Mouse (Mus musculus): ENCODE measurements around the gene Eef1akmt1.

Eef1akmt1 gene

DNA sequence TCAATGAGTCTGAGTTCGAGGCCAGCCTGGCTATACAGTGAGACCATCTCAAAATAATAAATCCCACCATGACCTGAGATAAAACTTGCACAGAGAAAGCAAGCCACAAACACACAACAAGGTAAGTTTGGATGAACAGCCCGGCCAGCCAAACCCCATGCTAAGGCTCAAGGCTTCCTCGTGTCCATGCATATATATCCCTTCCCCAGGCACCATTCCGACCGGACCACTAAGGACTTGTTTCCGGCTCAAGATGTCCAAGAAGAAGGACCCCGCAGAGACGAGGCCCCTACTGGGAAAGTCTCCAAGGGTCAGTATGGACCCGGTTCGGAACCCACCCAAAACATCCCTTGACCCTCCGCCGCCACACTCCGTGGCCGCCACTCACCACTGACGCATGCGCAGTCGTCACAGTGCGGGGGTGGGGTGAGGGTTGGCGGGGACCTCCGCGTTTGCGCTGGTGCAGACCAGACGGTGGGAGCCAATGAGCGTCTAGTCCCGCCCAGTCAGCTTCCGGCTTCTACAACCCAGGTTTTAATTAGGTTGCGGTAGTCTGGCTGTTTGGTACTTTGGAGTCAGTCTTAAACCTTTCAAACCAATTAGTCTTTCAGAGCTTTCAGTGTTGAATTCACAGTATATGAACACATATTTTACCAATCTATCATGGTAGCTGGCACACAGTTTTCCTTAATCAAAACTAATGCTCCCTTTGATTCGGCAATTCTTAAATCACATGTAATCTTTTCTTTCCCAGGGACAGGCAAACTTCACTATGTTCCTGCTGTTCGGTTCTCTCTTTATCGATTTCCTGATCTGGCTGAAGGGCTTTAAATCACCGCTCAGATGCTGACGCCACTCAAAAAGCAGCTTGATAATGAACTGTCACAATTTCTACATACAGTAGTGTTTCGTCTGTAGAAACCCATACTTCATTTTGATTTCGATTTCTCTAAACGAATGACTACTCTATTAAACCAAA lies at the start of gene Eef1akmt1:
Gene Eef1akmt1 (minus strand): TSS at position 458 of the 979 bp plus-strand sequence.
- peak; percentile 99 for ATAC-seq (ENCODE audit: insufficient number of reproducible peaks, low FRiP score, low TSS enrichment)

- no peak for ATAC-seq (ENCODE audit: insufficient number of reproducible peaks, low FRiP score, low TSS enrichment)
These were observed 49.3 kb upstream of the Eef1akmt1 start for GRCm38 (mm10) chr14:57620598-57621236.

GRCm38 (mm10) chr14:57619487-57619886 lies 48.1 kb upstream of the Eef1akmt1 start:
- no peak for ATAC-seq (ENCODE audit: insufficient number of reproducible peaks, low FRiP score, low TSS enrichment)

DNA sequence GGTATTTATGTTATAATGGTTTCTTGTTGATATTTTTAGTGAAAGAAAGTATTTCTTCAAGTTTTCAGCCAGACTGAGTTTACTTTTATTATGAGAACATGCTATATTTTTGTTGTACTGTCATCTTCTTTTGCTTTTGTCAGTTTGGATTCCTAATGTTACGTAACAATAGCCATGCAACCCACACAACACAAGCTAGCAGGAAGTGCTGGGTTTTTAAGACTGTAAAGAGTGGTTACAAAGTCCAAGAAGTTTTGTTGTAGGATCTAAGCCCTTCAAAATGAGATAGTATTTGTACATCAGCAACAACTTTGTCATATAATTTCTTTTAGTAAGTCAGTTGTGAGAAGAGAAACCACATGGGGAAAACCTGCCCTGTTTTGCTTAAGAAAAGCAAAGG lies 46.3 kb upstream of the Eef1akmt1 start:
- no peak for ATAC-seq (ENCODE audit: insufficient number of reproducible peaks, low FRiP score, low TSS enrichment)

DNA sequence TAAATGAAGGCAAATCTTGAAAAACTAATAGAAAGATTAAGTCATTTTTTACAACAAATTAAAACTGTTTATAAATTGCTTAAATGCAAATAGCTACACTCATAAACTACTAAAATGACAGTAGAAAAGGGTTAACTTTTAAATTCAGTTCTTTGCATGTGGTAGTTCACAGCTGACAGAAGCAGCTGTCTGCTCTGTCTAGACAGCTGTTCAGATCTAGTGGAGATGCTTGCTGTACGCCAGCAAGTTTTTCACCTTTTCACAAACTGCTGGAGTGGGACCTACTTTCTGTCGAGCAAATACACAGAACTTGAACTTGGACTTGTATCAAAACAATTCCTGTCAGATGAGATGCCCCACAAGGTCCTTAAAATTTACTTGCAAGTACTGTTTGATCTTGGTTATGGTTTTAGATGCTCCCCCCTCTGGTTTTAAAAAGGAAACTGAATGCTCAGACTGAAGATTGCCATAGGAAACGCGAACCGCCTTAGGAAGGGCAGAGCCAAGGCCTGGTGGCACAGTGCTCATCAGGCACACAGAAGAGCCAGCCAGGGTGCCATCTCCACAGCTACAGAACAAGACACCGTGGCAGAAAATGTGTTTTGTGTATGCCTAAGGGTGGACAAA lies 45.0 kb upstream of the Eef1akmt1 start:
- ATAC-seq (ENCODE audit: insufficient number of reproducible peaks, low FRiP score, low TSS enrichment), result no peak

DNA sequence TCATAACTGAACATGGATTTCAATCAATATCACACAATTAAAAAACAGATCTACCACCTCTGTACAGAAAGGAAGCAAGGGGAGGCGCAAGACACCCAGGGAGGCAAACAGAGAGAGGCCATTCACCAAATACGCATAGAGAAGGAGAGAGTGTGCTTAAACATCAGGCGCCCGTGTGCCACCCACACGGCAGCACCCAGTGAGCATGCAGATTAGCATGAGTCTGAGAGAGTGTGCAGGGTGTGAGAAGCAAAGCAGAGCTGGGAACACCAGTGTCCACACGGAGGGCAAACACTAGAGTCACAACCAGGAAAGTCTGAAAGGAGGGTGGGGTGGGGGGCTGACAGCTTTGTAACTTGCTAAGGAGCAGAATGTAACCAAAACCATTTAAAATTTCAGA lies 44.4 kb upstream of the Eef1akmt1 start:
- no peak for ATAC-seq (ENCODE audit: insufficient number of reproducible peaks, low FRiP score, low TSS enrichment)

DNA sequence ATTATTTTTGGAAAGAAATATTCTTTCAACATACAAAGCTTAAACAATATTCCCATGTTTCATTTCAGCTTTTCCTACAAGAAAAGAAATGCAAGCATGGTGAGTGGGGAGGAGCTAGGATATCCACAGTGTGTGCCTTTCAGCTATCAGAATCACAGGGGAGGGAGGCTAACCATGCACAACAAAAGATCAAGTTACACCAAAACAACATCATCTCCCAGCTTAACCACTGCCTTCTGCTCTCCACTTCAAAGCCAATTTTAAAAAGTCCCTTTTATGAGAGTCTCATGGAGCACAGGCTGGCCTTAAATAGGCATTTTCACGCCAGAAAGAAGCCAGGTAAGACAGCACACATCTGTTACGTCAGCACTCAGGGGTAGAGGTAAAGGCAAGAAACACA lies 39.6 kb upstream of the Eef1akmt1 start:
- ATAC-seq (ENCODE audit: insufficient number of reproducible peaks, low FRiP score, low TSS enrichment), result no peak

DNA sequence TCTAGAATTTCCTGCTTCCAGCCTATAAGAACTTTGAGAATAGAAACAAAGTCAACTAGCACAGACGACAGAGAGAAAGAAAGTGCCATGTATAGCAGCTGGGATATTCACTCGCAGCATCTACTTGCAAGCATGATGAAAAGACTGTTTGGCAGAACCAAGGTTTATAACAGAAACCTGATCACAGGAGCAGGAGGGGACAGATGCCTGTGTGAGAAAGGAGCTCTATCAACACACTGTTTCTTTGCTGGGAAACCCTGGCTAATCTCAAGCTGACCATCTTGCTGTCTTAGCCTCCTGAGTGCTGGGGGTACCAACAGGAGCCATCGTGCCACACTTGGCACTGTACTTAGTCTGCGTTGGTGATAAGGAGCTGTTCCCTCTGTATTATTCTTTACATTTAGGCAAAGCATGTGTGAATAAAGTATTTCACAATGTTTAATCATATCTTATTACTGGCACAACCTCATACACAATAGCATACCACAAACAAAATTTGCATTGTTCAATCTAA lies 38.5 kb upstream of the Eef1akmt1 start:
- no peak for ATAC-seq (ENCODE audit: insufficient number of reproducible peaks, low FRiP score, low TSS enrichment)

DNA sequence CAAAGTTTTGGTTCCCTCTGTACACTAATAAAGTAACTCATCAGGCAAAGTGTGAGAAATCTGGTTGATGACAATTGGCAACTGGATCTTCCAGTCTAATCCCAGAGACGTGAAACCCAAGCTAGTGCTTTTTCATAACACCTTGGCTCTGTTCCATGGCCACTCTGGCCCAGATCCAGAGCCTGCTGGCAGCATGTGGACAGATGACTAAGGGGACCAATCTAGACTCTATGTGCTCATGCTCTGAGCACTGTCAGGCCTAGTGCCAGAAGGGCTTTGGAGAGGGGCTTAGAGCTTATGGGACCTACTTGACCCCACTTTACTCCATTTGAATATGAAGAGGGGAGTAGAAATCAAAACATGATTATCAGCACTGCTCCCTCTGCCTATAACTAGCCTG lies 36.1 kb upstream of the Eef1akmt1 start:
- ATAC-seq (ENCODE audit: insufficient number of reproducible peaks, low FRiP score, low TSS enrichment), result peak; percentile 70

- no peak for ATAC-seq (ENCODE audit: insufficient number of reproducible peaks, low FRiP score, low TSS enrichment)
These were observed 35.4 kb upstream of the Eef1akmt1 start for GRCm38 (mm10) chr14:57606663-57607365.

GRCm38 (mm10) chr14:57593279-57593678 lies 21.9 kb upstream of the Eef1akmt1 start:
- ATAC-seq (ENCODE audit: insufficient number of reproducible peaks, low FRiP score, low TSS enrichment), result no peak

DNA sequence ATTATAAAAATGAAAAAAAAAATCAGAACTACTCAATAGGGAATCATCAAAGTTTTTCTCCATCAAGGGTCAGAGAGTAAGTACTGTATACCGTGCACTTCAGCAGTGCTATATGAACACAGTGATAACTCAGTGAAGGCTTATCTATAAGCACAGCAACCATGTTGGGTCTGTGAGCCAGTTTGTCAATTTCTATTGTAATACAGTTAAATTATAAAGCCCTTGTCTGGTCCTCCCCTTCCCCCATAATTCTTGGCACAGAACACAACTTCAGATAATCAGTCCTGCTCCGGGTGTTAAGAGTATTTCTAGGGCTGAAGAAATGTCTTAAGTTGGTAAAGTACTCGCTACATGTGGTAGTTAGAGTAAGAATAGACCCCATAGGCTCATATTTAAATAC lies 20.4 kb upstream of the Eef1akmt1 start:
- ATAC-seq (ENCODE audit: insufficient number of reproducible peaks, low FRiP score, low TSS enrichment), result no peak

- no peak for ATAC-seq (ENCODE audit: insufficient number of reproducible peaks, low FRiP score, low TSS enrichment)
These were observed 5.1 kb upstream of the Eef1akmt1 start for GRCm38 (mm10) chr14:57576364-57577060.

- ATAC-seq (ENCODE audit: insufficient number of reproducible peaks, low FRiP score, low TSS enrichment), result no peak
These were observed 3.6 kb upstream of the Eef1akmt1 start for GRCm38 (mm10) chr14:57574792-57575587.

DNA sequence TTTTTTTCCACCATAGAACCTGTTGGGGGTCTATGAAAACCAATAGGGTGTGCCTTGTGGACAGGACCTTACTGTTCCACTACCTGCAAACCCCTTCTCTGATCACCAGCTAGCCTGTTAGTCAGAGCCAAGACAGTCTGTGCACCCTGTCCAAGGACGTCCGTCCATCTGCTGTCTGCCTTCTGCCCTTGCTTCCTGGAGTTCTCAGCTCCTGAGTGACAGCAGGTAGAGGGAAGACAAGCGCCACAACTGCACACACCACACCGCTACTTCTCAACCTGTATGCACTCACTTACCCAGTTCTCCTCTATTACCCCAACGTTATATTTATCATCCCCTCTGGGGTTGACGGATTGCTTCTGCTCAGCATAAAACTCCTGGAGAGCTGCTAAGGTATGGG lies 5.8 kb downstream of the Eef1akmt1 start:
- 0 out of 2 replicates have a peak, but pooled peaks have one; percentile 15 for ATAC-seq (ENCODE audit: insufficient number of reproducible peaks, low FRiP score, low TSS enrichment)

DNA sequence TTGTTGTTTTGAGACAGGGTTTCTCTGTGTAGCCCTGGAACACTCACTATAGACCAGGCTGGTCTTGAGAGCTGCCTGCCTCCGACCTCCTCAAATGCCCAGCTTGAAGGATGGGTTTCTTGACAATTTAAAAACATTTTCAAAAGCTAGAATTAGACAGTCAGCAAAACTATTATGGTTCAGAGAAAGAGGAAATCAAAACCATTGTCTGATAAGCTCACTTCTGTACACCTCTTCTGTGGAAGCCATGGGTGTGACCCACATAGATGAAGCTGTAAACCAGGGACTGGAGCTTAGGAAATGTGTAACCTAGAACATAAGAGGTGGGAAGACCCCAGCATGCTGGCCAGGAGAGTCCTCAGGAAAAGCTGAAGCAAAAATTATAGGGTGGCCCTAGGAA lies 14.5 kb downstream of the Eef1akmt1 start:
- ATAC-seq (ENCODE audit: insufficient number of reproducible peaks, low FRiP score, low TSS enrichment), result no peak

GRCm38 (mm10) chr14:57555471-57556070 lies 15.8 kb downstream of the Eef1akmt1 start:
- ATAC-seq (ENCODE audit: insufficient number of reproducible peaks, low FRiP score, low TSS enrichment), result peak; percentile 82

GRCm38 (mm10) chr14:57554434-57554833 lies 17.0 kb downstream of the Eef1akmt1 start:
- no peak for ATAC-seq (ENCODE audit: insufficient number of reproducible peaks, low FRiP score, low TSS enrichment)

Measured in cerebellum, adult (tissue).